Mouse (Mus musculus) c-Kit-positive CD71-positive TER-119-positive erythroid progenitor cells, embryonic 14.5 days (primary cell): ENCODE data around the gene Glrx5.
A peak's percentile ranks its signal among the peaks of the same experiment; 100 is the strongest.

ENCODE experiments used
- DNase-seq: peaks from one replicate; pipeline ENCODE4 v3.0.0-alpha.2; 2013; ENCODE audit warnings: low spot score

Glrx5 gene

GRCm38 (mm10) chr12:105032147-105032831 is at the start of gene Glrx5:
Gene Glrx5 (plus strand): TSS chr12:105032688.
- peak; percentile 99 for DNase-seq

GRCm38 (mm10) chr12:104983476-104983875 is 49.0 kb upstream of the Glrx5 start:
- no peak for DNase-seq

- no peak for DNase-seq
Observed at GRCm38 (mm10) chr12:104985088-104985487, 47.4 kb upstream of the Glrx5 start.

GRCm38 (mm10) chr12:104986001-104986400 is 46.5 kb upstream of the Glrx5 start:
- DNase-seq = no peak

GRCm38 (mm10) chr12:104986781-104987180 is 45.7 kb upstream of the Glrx5 start:
- DNase-seq = no peak

GRCm38 (mm10) chr12:104987936-104988335 is 44.6 kb upstream of the Glrx5 start:
- no peak for DNase-seq

- DNase-seq = no peak
Observed at GRCm38 (mm10) chr12:104990741-104991454, 41.6 kb upstream of the Glrx5 start.

GRCm38 (mm10) chr12:104992123-104992741 is 40.3 kb upstream of the Glrx5 start:
- DNase-seq = no peak

- no peak for DNase-seq
Observed at GRCm38 (mm10) chr12:104992838-104993237, 39.6 kb upstream of the Glrx5 start.

- no peak for DNase-seq
Observed at GRCm38 (mm10) chr12:104995259-104995876, 37.1 kb upstream of the Glrx5 start.

GRCm38 (mm10) chr12:104996012-104996728 is 36.3 kb upstream of the Glrx5 start:
- peak; percentile 42 for DNase-seq

GRCm38 (mm10) chr12:104997159-104997558 is 35.3 kb upstream of the Glrx5 start:
- DNase-seq = no peak

GRCm38 (mm10) chr12:104997641-104998293 is 34.7 kb upstream of the Glrx5 start:
- peak; percentile 55 for DNase-seq

- DNase-seq = no peak
Observed at GRCm38 (mm10) chr12:104998541-104998940, 33.9 kb upstream of the Glrx5 start.

GRCm38 (mm10) chr12:104999171-104999570 is 33.3 kb upstream of the Glrx5 start:
- DNase-seq = no peak

- DNase-seq = no peak
Observed at GRCm38 (mm10) chr12:105000487-105001283, 31.8 kb upstream of the Glrx5 start.

GRCm38 (mm10) chr12:105001317-105001716 is 31.2 kb upstream of the Glrx5 start:
- no peak for DNase-seq

- no peak for DNase-seq
Observed at GRCm38 (mm10) chr12:105002340-105003132, 30.0 kb upstream of the Glrx5 start.

GRCm38 (mm10) chr12:105003158-105003557 is 29.3 kb upstream of the Glrx5 start:
- no peak for DNase-seq

GRCm38 (mm10) chr12:105003715-105004114 is 28.8 kb upstream of the Glrx5 start:
- no peak for DNase-seq
